Mouse (Mus musculus): ENCODE measurements around the gene Dazap1.

Gene Dazap1

GRCm38 (mm10) chr10:80297526-80298133, 36.3 kb downstream of the Dazap1 start:
- in situ Hi-C loops (cut with MboI, MseI) = no loop called here

- in situ Hi-C loops (cut with MboI, MseI) = no loop called here
These were observed 37.4 kb downstream of the Dazap1 start for GRCm38 (mm10) chr10:80298571-80299281.

GRCm38 (mm10) chr10:80299301-80299700, 38.0 kb downstream of the Dazap1 start:
- in situ Hi-C loops (cut with MboI, MseI) = no loop called here

GRCm38 (mm10) chr10:80299824-80300223, 38.5 kb downstream of the Dazap1 start:
- in situ Hi-C loops (cut with MboI, MseI) = no loop called here

- in situ Hi-C loops (cut with MboI, MseI) = no loop called here
These were observed 39.4 kb downstream of the Dazap1 start for GRCm38 (mm10) chr10:80300672-80301181.

GRCm38 (mm10) chr10:80301256-80302081, 40.2 kb downstream of the Dazap1 start:
- in situ Hi-C loops (cut with MboI, MseI) = no loop called here

GRCm38 (mm10) chr10:80302082-80302355, 40.7 kb downstream of the Dazap1 start:
- in situ Hi-C loops (cut with MboI, MseI) = no loop called here

GRCm38 (mm10) chr10:80302471-80302881, 41.2 kb downstream of the Dazap1 start:
- in situ Hi-C loops (cut with MboI, MseI) = no loop called here

GRCm38 (mm10) chr10:80304458-80304857, 43.2 kb downstream of the Dazap1 start:
- in situ Hi-C loops (cut with MboI, MseI) = no loop called here

- in situ Hi-C loops (cut with MboI, MseI) = no loop called here
These were observed 43.6 kb downstream of the Dazap1 start for GRCm38 (mm10) chr10:80304862-80305261.

GRCm38 (mm10) chr10:80311560-80311959, 50.3 kb downstream of the Dazap1 start:
- in situ Hi-C loops (cut with MboI, MseI) = no loop called here

GRCm38 (mm10) chr10:80312586-80313504, 51.6 kb downstream of the Dazap1 start:
- in situ Hi-C loops (cut with MboI, MseI) = no loop called here

GRCm38 (mm10) chr10:80313627-80314201, 52.4 kb downstream of the Dazap1 start:
- in situ Hi-C loops (cut with MboI, MseI) = no loop called here

GRCm38 (mm10) chr10:80314494-80315001, 53.3 kb downstream of the Dazap1 start:
- in situ Hi-C loops (cut with MboI, MseI) = no loop called here

- in situ Hi-C loops (cut with MboI, MseI) = no loop called here
These were observed 54.0 kb downstream of the Dazap1 start for GRCm38 (mm10) chr10:80315315-80315714.

- in situ Hi-C loops (cut with MboI, MseI) = no loop called here
These were observed 55.1 kb downstream of the Dazap1 start for GRCm38 (mm10) chr10:80316359-80316781.

- in situ Hi-C loops (cut with MboI, MseI) = no loop called here
These were observed 55.7 kb downstream of the Dazap1 start for GRCm38 (mm10) chr10:80317011-80317410.

GRCm38 (mm10) chr10:80320340-80320760, 59.1 kb downstream of the Dazap1 start, which contains the start of gene 2310011J03Rik:
Gene 2310011J03Rik (minus strand): TSS chr10:80320537.
- in situ Hi-C loops (cut with MboI, MseI) = no loop called here

- in situ Hi-C loops (cut with MboI, MseI) = no loop called here
These were observed 59.9 kb downstream of the Dazap1 start for GRCm38 (mm10) chr10:80321014-80321669.
